ENCODE assay signal across 23 mouse cellular contexts in genomic region chr14:23771794-23772193, GRCm38 (mm10).
"Had no signal": no experiment of that assay in that cellular context is flagged by ENCODE, and none has a peak within 500 bp of the region (broad histone marks: within the 10 kb centered on the region; RNA-seq: fewer than 3 reads in every experiment).

No protein-coding gene starts in this region.

- H3K27ac ChIP-seq: kidney, postnatal 0 days; limb, embryonic 12.5 days; limb, embryonic 15.5 days; liver, embryonic 14.5 days; midbrain, embryonic 10.5 days; midbrain, embryonic 13.5 days; neural tube, embryonic 13.5 days had no signal

- H3K36me3 ChIP-seq: limb, embryonic 12.5 days; limb, embryonic 15.5 days; midbrain, embryonic 10.5 days; midbrain, embryonic 13.5 days; neural tube, embryonic 13.5 days had no signal

- H3K4me1 ChIP-seq: limb, embryonic 12.5 days; limb, embryonic 15.5 days; megakaryocyte, embryonic 14.5 days; midbrain, embryonic 10.5 days; midbrain, embryonic 13.5 days; neural tube, embryonic 13.5 days had no signal

- H3K9me3 ChIP-seq: limb, embryonic 12.5 days; limb, embryonic 15.5 days; midbrain, embryonic 10.5 days; midbrain, embryonic 13.5 days; neural tube, embryonic 13.5 days had no signal

- H3K4me3 ChIP-seq: layer of hippocampus, adult 2 months; limb, embryonic 12.5 days; limb, embryonic 15.5 days; megakaryocyte, embryonic 14.5 days; midbrain, embryonic 10.5 days; midbrain, embryonic 13.5 days; myocyte; neural tube, embryonic 13.5 days had no signal

- ATAC-seq: liver, postnatal 0 days; midbrain, embryonic 13.5 days; midbrain, embryonic 16.5 days had no signal

- DNase-seq: kidney, postnatal 25 days; layer of hippocampus, adult 9-11 months; left cerebral cortex, postnatal 4 days; liver, postnatal 0 days; lung, embryonic 14.5 days; lung, postnatal 10 days; lung, postnatal 36 days; retina, postnatal 1 day; right cerebral cortex, postnatal 25 days; thymus, adult 18-20 months; thymus, postnatal 36 days had no signal

- H3K9ac ChIP-seq: limb, embryonic 12.5 days; limb, embryonic 15.5 days; liver, embryonic 14.5 days; liver, postnatal 0 days; lung, embryonic 14.5 days; midbrain, embryonic 13.5 days; neural tube, embryonic 13.5 days had no signal

- H3K27me3 ChIP-seq: limb, embryonic 12.5 days; limb, embryonic 15.5 days; megakaryocyte, embryonic 14.5 days; midbrain, embryonic 13.5 days; neural tube, embryonic 13.5 days had no signal

- H3K4me2 ChIP-seq: limb, embryonic 12.5 days; limb, embryonic 15.5 days; liver, embryonic 11.5 days; lung, embryonic 14.5 days; midbrain, embryonic 13.5 days; neural tube, embryonic 13.5 days had no signal
